Mouse (Mus musculus) kidney, embryonic 14.5 days (tissue): ENCODE measurements around the gene 6430571L13Rik. TPM values are rescaled to one million over a fixed set of nuclear protein-coding genes. Genes with fewer than 3 reads are reported as not detected.

Experiments used
- ATAC-seq: fragments of 200-750 bp; cut with Nextera tagmentation; 2 replicates; pipeline ENCODE4 v1.8.0; 2017; ENCODE audit warnings: moderate number of reproducible peaks, mild to moderate bottlenecking, moderate TSS enrichment, moderate library complexity; ENCODE audit not compliant: low FRiP score, low TSS enrichment
- H3K27ac ChIP-seq: fragments of 300-500 bp; sonication (generic); 2 replicates; pipeline ENCODE4 v1.5.1; 2014; ENCODE audit warnings: low read depth, mild to moderate bottlenecking, low read length, moderate library complexity, mixed read lengths
- H3K27me3 ChIP-seq: fragments of 300-500 bp; sonication (generic); 2 replicates; pipeline ENCODE4 v1.6.1; 2014; ENCODE audit warnings: mild to moderate bottlenecking, low read length; ENCODE audit not compliant: control insufficient read depth, insufficient read depth
- H3K36me3 ChIP-seq: fragments of 300-500 bp; sonication (generic); 2 replicates; pipeline ENCODE4 v1.6.1; 2014; ENCODE audit warnings: low read length, mixed read lengths; ENCODE audit not compliant: control insufficient read depth, insufficient read depth
- H3K4me1 ChIP-seq: fragments of 300-500 bp; sonication (generic); 2 replicates; pipeline ENCODE4 v1.6.1; 2014; ENCODE audit warnings: low read length, mixed read lengths; ENCODE audit not compliant: control insufficient read depth, insufficient read depth
- H3K4me2 ChIP-seq: fragments of 300-500 bp; sonication (generic); replicated peaks from 2 replicates; pipeline ENCODE4 v1.6.1; 2014; ENCODE audit warnings: low read depth, mild to moderate bottlenecking, low read length
- H3K4me3 ChIP-seq: fragments of 300-500 bp; sonication (generic); 2 replicates; pipeline ENCODE4 v1.5.1; 2014; ENCODE audit warnings: mild to moderate bottlenecking, low read length
- H3K9ac ChIP-seq: fragments of 300-500 bp; sonication (generic); 2 replicates; pipeline ENCODE4 v1.6.1; 2014; ENCODE audit warnings: low read depth, mild to moderate bottlenecking, low read length, moderate library complexity
- H3K9me3 ChIP-seq: fragments of 300-500 bp; sonication (generic); 2 replicates; pipeline ENCODE4 v1.6.1; 2016; ENCODE audit warnings: low read length; ENCODE audit not compliant: control insufficient read depth
- WGBS: fragments of 180-500 bp; shearing (Covaris S2); extraction: QIAGEN DNeasy Blood & Tissue Kit; methylation state at CpG from one replicate; pipeline ENCODE4 v1.1.7; 2014; 5-methylcytosine and 5-hydroxymethylcytosine counted together
- polyA plus RNA-seq: library from polyadenylated mRNA; unstranded; fragments of >200 nt; fragmentation: Nextera tagmentation; extraction: Ambion mirVana; gene quantifications from 2 replicates; pipeline ENCODE4 v1.2.1, GENCODE M21; 2014

6430571L13Rik gene
- polyA plus RNA-seq, 1 experiment from 2014 or later: 0.31 TPM

- Histone ChIP-seq H3K27ac (no peak overlapping the region), H3K27me3 (no peaks in the 10 kb centered on the region), H3K4me2 (no peak overlapping the region), H3K36me3 (no peaks in the 10 kb centered on the region), H3K9me3 (no peaks in the 10 kb centered on the region), H3K4me3 (no peak overlapping the region), H3K4me1 (peaks cover 23% of the 10 kb centered on the region), H3K9ac (no peak overlapping the region)
- 66% methylated on average over 5 of the region's 5 CpGs for WGBS
- no peak for ATAC-seq
Measured at GRCm38 (mm10) chr9:107309600-107309999, 30.8 kb upstream of the 6430571L13Rik start.

GRCm38 (mm10) chr9:107312811-107313584 lies 27.4 kb upstream of the 6430571L13Rik start:
- Histone ChIP-seq H3K36me3 (no peaks in the 10 kb centered on the region), H3K4me1 (peaks cover 14% of the 10 kb centered on the region), H3K9ac (no peak overlapping the region), H3K4me2 (no peak overlapping the region), H3K4me3 (no peak overlapping the region), H3K9me3 (no peaks in the 10 kb centered on the region), H3K27ac (no peak overlapping the region), H3K27me3 (no peaks in the 10 kb centered on the region)
- WGBS: 64% methylated on average over 10 of the region's 10 CpGs
- ATAC-seq: no peak

GRCm38 (mm10) chr9:107313926-107314325 lies 26.5 kb upstream of the 6430571L13Rik start:
- ATAC-seq: no peak
- no peaks in the 10 kb centered on the region for H3K9me3 ChIP-seq
- H3K4me1 ChIP-seq: peaks cover 5% of the 10 kb centered on the region
- WGBS: 73% methylated on average over 3 of the region's 3 CpGs
- no peak overlapping the region for H3K9ac ChIP-seq
- H3K27me3 ChIP-seq: no peaks in the 10 kb centered on the region
- H3K4me3 ChIP-seq: no peak overlapping the region
- H3K27ac ChIP-seq: no peak overlapping the region
- H3K4me2 ChIP-seq: no peak overlapping the region
- no peaks in the 10 kb centered on the region for H3K36me3 ChIP-seq

GRCm38 (mm10) chr9:107315791-107316190 lies 24.6 kb upstream of the 6430571L13Rik start:
- no peak for ATAC-seq
- WGBS: 86% methylated on average over 2 of the region's 2 CpGs
- Histone ChIP-seq H3K27ac (no peak overlapping the region), H3K4me3 (no peak overlapping the region), H3K4me2 (no peak overlapping the region), H3K9ac (no peak overlapping the region), H3K36me3 (no peaks in the 10 kb centered on the region), H3K4me1 (no peaks in the 10 kb centered on the region), H3K27me3 (no peaks in the 10 kb centered on the region), H3K9me3 (no peaks in the 10 kb centered on the region)

GRCm38 (mm10) chr9:107322461-107323050 lies 17.8 kb upstream of the 6430571L13Rik start:
- Histone ChIP-seq H3K4me1 (no peaks in the 10 kb centered on the region), H3K9me3 (no peaks in the 10 kb centered on the region), H3K4me3 (no peak overlapping the region), H3K4me2 (no peak overlapping the region), H3K27me3 (no peaks in the 10 kb centered on the region), H3K36me3 (no peaks in the 10 kb centered on the region), H3K9ac (no peak overlapping the region), H3K27ac (no peak overlapping the region)
- WGBS: 72% methylated on average over 8 of the region's 8 CpGs
- no peak for ATAC-seq

GRCm38 (mm10) chr9:107323558-107323957 lies 16.8 kb upstream of the 6430571L13Rik start:
- WGBS: 85% methylated on average over 6 of the region's 6 CpGs
- Histone ChIP-seq H3K27me3 (no peaks in the 10 kb centered on the region), H3K4me3 (no peak overlapping the region), H3K4me1 (no peaks in the 10 kb centered on the region), H3K9ac (no peak overlapping the region), H3K27ac (no peak overlapping the region), H3K4me2 (no peak overlapping the region), H3K36me3 (no peaks in the 10 kb centered on the region; the same call in 1 of the 2 replicates), H3K9me3 (no peaks in the 10 kb centered on the region)
- no peak for ATAC-seq

GRCm38 (mm10) chr9:107324799-107325561 lies 15.4 kb upstream of the 6430571L13Rik start:
- Histone ChIP-seq H3K36me3 (no peaks in the 10 kb centered on the region; the same call in 1 of the 2 replicates), H3K27ac (0 out of 2 replicates have a peak overlapping the region, but pooled peaks have one; percentile 13), H3K9me3 (no peaks in the 10 kb centered on the region), H3K4me3 (no peak overlapping the region), H3K9ac (no peak overlapping the region), H3K4me1 (no peaks in the 10 kb centered on the region), H3K27me3 (no peaks in the 10 kb centered on the region), H3K4me2 (no peak overlapping the region)
- WGBS: 46% methylated on average over 4 of the region's 4 CpGs
- no peak; the same call in 1 of the 2 replicates for ATAC-seq

GRCm38 (mm10) chr9:107325904-107326303 lies 14.5 kb upstream of the 6430571L13Rik start:
- H3K4me3 ChIP-seq: no peak overlapping the region
- no peak overlapping the region for H3K9ac ChIP-seq
- H3K4me2 ChIP-seq: no peak overlapping the region
- no peak overlapping the region for H3K27ac ChIP-seq
- ATAC-seq: no peak
- WGBS: 73% methylated on average over 7 of the region's 7 CpGs
- H3K4me1 ChIP-seq: no peaks in the 10 kb centered on the region
- no peaks in the 10 kb centered on the region for H3K27me3 ChIP-seq
- H3K36me3 ChIP-seq: no peaks in the 10 kb centered on the region; the same call in 1 of the 2 replicates
- no peaks in the 10 kb centered on the region for H3K9me3 ChIP-seq
